Mouse (Mus musculus): ENCODE measurements around the gene Serinc5.

The Serinc5 gene

GRCm38 (mm10) chr13:92704189-92704588 lies 93.3 kb downstream of the Serinc5 start:
- no peak for DNase-seq (ENCODE audit: low spot score in 2 of 2)

- DNase-seq (ENCODE audit: low spot score in 2 of 2), result no peak
Observed at GRCm38 (mm10) chr13:92705016-92705535, 94.2 kb downstream of the Serinc5 start.

- DNase-seq (ENCODE audit: low spot score in 2 of 2), result no peak
Observed at GRCm38 (mm10) chr13:92706342-92707061, 95.6 kb downstream of the Serinc5 start.

GRCm38 (mm10) chr13:92707941-92708340 lies 97.0 kb downstream of the Serinc5 start:
- no peak for DNase-seq (ENCODE audit: low spot score in 2 of 2)

- DNase-seq (ENCODE audit: low spot score in 2 of 2), result no peak
Observed at GRCm38 (mm10) chr13:92708466-92708865, 97.6 kb downstream of the Serinc5 start.

- DNase-seq (ENCODE audit: low spot score in 2 of 2), result no peak
Observed at GRCm38 (mm10) chr13:92709535-92709934, 98.6 kb downstream of the Serinc5 start.

- no peak for DNase-seq (ENCODE audit: low spot score in 2 of 2)
Observed at GRCm38 (mm10) chr13:92710361-92710760, 99.5 kb downstream of the Serinc5 start.

- DNase-seq (ENCODE audit: low spot score in 2 of 2), result no peak
Observed at GRCm38 (mm10) chr13:92711821-92712220, 100.9 kb downstream of the Serinc5 start.

GRCm38 (mm10) chr13:92712619-92713018 lies 101.7 kb downstream of the Serinc5 start:
- no peak for DNase-seq (ENCODE audit: low spot score in 2 of 2)

GRCm38 (mm10) chr13:92717851-92718665 lies 107.2 kb downstream of the Serinc5 start:
- no peak for DNase-seq (ENCODE audit: low spot score in 2 of 2)

- DNase-seq (ENCODE audit: low spot score in 2 of 2), result no peak
Observed at GRCm38 (mm10) chr13:92721006-92721405, 110.1 kb downstream of the Serinc5 start.

- no peak for DNase-seq (ENCODE audit: low spot score in 2 of 2)
Observed at GRCm38 (mm10) chr13:92722389-92722788, 111.5 kb downstream of the Serinc5 start.

GRCm38 (mm10) chr13:92729811-92730210 lies 118.9 kb downstream of the Serinc5 start:
- DNase-seq (ENCODE audit: low spot score in 2 of 2), result peak in 1 of 2 experiments; percentile 46

- DNase-seq (ENCODE audit: low spot score in 2 of 2), result peak in 1 of 2 experiments; percentile 19
Observed at GRCm38 (mm10) chr13:92731811-92732210, 120.9 kb downstream of the Serinc5 start.

GRCm38 (mm10) chr13:92732836-92733235 lies 121.9 kb downstream of the Serinc5 start:
- DNase-seq (ENCODE audit: low spot score in 2 of 2), result peak in 1 of 2 experiments; percentile 14

GRCm38 (mm10) chr13:92733252-92733651 lies 122.4 kb downstream of the Serinc5 start:
- peak; percentile 64 to 72 for DNase-seq (ENCODE audit: low spot score in 2 of 2)

- DNase-seq (ENCODE audit: low spot score in 2 of 2), result peak; percentile 76 to 78
Observed at GRCm38 (mm10) chr13:92733741-92734140, 122.8 kb downstream of the Serinc5 start.

GRCm38 (mm10) chr13:92735693-92736092 lies 124.8 kb downstream of the Serinc5 start:
- DNase-seq (ENCODE audit: low spot score in 2 of 2), result no peak

- DNase-seq (ENCODE audit: low spot score in 2 of 2), result peak; percentile 63 to 75
Observed at GRCm38 (mm10) chr13:92736516-92737300, 125.8 kb downstream of the Serinc5 start.

GRCm38 (mm10) chr13:92738821-92739220 lies 127.9 kb downstream of the Serinc5 start:
- peak in 1 of 2 experiments; percentile 21 for DNase-seq (ENCODE audit: low spot score in 2 of 2)

GRCm38 (mm10) chr13:92739858-92740257 lies 129.0 kb downstream of the Serinc5 start:
- DNase-seq (ENCODE audit: low spot score in 2 of 2), result peak in 1 of 2 experiments; percentile 23

Data from right cerebral cortex, postnatal 10 days (tissue).